Mouse (Mus musculus) spleen, adult 2 months (tissue): Measurements from ENCODE around the gene Kmt2e. TPM values are rescaled to one million over a fixed set of nuclear protein-coding genes. Genes with fewer than 3 reads are reported as not detected.

Experiments used
- DNase-seq, 2 experiments: peaks; one replicate each; pipeline versions ENCODE4 v3.0.0 to v3.0.0-alpha.2; 2012 to 2021; ENCODE audit warnings: low spot score in 2 of 2, low read depth in 1 of 2
- H3K27ac ChIP-seq: fragments of 200-500 bp; 2 replicates; pipeline ENCODE4 v1.5.1; 2012; ENCODE audit warnings: low read length, inconsistent platforms; ENCODE audit not compliant: insufficient read depth
- H3K27me3 ChIP-seq: fragments of 200-500 bp; 2 replicates; pipeline ENCODE4 v1.6.1; 2012; ENCODE audit warnings: mild to moderate bottlenecking, moderate library complexity, low read length, inconsistent platforms; ENCODE audit not compliant: control insufficient read depth, insufficient read depth
- H3K36me3 ChIP-seq: fragments of 200-500 bp; 2 replicates; pipeline ENCODE4 v1.6.1; 2012; ENCODE audit warnings: mild to moderate bottlenecking, low read length, inconsistent platforms; ENCODE audit not compliant: control insufficient read depth, insufficient read depth
- H3K4me1 ChIP-seq: fragments of 200-500 bp; 2 replicates; pipeline ENCODE4 v1.6.1; 2011; ENCODE audit warnings: inconsistent platforms; ENCODE audit not compliant: control insufficient read depth, insufficient read depth, insufficient read length
- H3K4me3 ChIP-seq: fragments of 200-500 bp; 2 replicates; pipeline ENCODE4 v1.5.1; 2011; ENCODE audit warnings: mild to moderate bottlenecking, inconsistent platforms; ENCODE audit not compliant: insufficient read depth, insufficient read length; ENCODE audit errors: extremely low read depth
- CTCF ChIP-seq: fragments of 200-500 bp; IDR thresholded peaks from 2 replicates; pipeline ENCODE4 v1.5.1; 2011; ENCODE audit warnings: mild to moderate bottlenecking, inconsistent platforms; ENCODE audit not compliant: insufficient read depth, insufficient read length, insufficient replicate concordance; ENCODE audit errors: extremely low read depth
- POLR2A ChIP-seq: fragments of 200-500 bp; IDR thresholded peaks from 2 replicates; pipeline ENCODE4 v1.6.1; 2011; ENCODE audit warnings: low read depth, low read length, inconsistent platforms
- WGBS: fragments of 180-500 bp; shearing (Covaris S2); methylation state at CpG from one replicate; pipeline ENCODE4 v1.1.7; 2018; 5-methylcytosine and 5-hydroxymethylcytosine counted together
- polyA plus RNA-seq: library from polyadenylated mRNA; depleted of rRNA; stranded (reverse); fragments of >200 nt; gene quantifications from 2 replicates; pipeline ENCODE4 v1.2.3, GENCODE M21; 2012

Kmt2e gene
- polyA plus RNA-seq, 1 experiment, result 25.3 TPM

DNA sequence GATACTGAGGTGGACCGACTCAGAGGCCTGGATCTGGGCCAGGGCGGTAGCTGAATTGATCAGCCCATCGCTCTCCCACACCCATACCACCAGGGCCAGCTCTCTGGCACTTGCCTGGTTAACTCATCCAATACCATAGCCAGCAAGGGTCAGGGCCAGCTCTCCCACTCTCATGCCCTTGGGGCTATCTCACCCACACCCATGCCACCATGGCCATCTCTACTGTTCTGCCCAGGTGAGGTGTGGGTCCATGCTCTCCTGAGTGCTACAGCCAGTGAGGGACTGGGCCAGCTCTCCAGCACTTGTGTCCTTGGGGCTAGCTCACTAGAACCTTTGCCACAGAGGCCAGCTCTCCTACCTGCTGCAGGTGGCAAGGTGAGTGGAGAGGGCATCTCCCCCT is 34.1 kb upstream of the Kmt2e start:
- WGBS, result 90% methylated on average over 3 of the region's 3 CpGs
- DNase-seq, result no peak
- H3K27me3 ChIP-seq, result no peaks in the 10 kb centered on the region
- TF ChIP-seq CTCF, result no peak
- no peak for TF ChIP-seq POLR2A
- no peak overlapping the region for H3K4me3 ChIP-seq
- H3K27ac ChIP-seq, result no peak overlapping the region
- no peaks in the 10 kb centered on the region for H3K4me1 ChIP-seq
- no peaks in the 10 kb centered on the region; the same call in 1 of the 2 replicates for H3K36me3 ChIP-seq

DNA sequence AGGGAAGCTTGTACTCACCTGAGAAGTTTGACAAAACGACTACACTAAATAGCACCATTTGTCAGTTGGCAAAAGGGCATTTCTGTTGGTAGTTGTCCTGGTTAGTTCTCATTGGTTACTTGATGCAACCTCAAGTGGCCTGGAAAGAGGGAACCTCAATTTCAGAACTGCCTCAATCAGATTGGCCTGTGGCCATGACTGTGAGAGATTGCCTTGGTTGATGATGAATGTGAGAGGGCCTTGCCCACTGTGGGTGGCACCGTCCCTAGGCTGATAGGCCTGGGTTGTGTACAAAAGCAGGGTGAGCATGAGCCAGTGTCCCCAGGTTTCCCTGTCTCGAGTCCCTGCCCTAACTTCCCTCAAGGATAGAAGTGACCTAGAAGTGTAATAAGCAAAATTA is 33.4 kb upstream of the Kmt2e start:
- WGBS, result 96% methylated on average over 3 of the region's 3 CpGs
- Histone ChIP-seq H3K27ac (no peak overlapping the region), H3K4me1 (peaks cover 3% of the 10 kb centered on the region; the same call in 1 of the 2 replicates), H3K27me3 (no peaks in the 10 kb centered on the region), H3K4me3 (no peak overlapping the region), H3K36me3 (no peaks in the 10 kb centered on the region; the same call in 1 of the 2 replicates)
- TF ChIP-seq CTCF, result no peak
- TF ChIP-seq POLR2A, result no peak
- DNase-seq, result no peak

DNA sequence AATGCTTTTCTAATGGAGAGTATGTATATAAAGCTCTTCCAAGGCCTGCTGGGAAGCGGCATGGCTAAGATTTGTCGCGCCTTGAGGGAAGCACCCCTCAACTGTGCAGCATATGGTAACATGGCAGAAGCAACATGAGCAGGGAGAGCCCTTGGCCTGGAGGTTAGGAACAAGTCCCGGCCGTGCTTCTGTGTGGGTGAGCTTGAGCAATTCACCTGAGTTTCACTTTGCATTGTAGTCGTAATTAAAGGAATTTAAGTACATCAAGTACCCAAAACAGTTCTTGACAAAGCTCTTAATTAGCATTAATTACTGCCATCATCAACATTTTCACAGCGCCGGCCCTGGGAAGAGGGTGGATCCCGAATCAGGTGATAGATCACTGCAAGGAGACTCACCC is 32.9 kb upstream of the Kmt2e start:
- H3K27me3 ChIP-seq, result no peaks in the 10 kb centered on the region
- no peak overlapping the region for H3K27ac ChIP-seq
- TF ChIP-seq POLR2A, result no peak
- TF ChIP-seq CTCF, result no peak
- peaks cover 3% of the 10 kb centered on the region; the same call in 1 of the 2 replicates for H3K4me1 ChIP-seq
- no peak for DNase-seq
- H3K4me3 ChIP-seq, result no peak overlapping the region
- H3K36me3 ChIP-seq, result no peaks in the 10 kb centered on the region; the same call in 1 of the 2 replicates
- 96% methylated on average over 9 of the region's 9 CpGs for WGBS

DNA sequence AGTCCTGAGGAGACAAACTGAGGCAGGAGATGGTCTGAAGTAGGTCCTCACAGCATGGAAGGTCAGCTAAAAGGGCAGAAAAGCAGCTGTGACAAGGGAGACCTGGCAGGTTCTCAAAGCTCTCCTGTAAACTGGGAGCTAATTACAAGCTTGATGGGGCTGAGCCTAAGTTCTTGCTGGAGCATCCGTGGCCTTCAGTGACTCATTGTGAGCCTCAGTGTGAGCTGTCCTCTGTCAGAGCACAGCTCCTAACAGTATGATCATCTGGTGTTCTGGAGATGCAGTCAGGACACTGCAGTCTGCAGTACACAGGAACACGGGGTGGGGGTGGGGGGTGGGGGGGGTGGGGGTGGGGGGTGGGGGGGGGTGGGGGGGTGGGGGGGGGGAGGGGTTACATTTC is 32.2 kb upstream of the Kmt2e start:
- DNase-seq, result no peak
- WGBS, result 52% methylated on average over 2 of the region's 2 CpGs
- H3K27ac ChIP-seq, result no peak overlapping the region
- H3K36me3 ChIP-seq, result no peaks in the 10 kb centered on the region; the same call in 1 of the 2 replicates
- no peaks in the 10 kb centered on the region for H3K27me3 ChIP-seq
- H3K4me1 ChIP-seq, result peaks cover 3% of the 10 kb centered on the region; the same call in 1 of the 2 replicates
- no peak for TF ChIP-seq CTCF
- no peak for TF ChIP-seq POLR2A
- no peak overlapping the region for H3K4me3 ChIP-seq

DNA sequence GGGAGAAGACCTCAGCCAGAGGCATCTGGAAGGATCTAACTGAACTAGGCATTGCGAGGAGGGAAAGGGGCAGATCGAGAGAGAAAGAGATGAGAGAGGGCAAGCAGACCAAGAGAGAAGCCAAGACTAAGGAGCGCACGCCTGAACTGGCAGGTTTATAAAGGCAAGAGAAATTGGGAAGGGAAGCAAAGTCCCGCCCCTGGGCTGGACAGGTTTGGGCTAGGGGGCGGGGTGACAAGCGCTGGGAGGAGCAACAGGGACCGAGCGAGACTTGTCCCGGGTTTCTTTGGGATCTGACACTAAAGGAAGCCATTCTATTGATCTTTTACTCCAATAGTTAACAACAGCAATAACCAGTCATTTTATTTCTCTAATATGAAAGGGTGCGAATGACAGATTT is 31.1 kb upstream of the Kmt2e start:
- Histone ChIP-seq H3K27ac (no peak overlapping the region), H3K36me3 (no peaks in the 10 kb centered on the region; the same call in 1 of the 2 replicates), H3K4me1 (peaks cover 3% of the 10 kb centered on the region; the same call in 1 of the 2 replicates), H3K4me3 (no peak overlapping the region), H3K27me3 (no peaks in the 10 kb centered on the region)
- 91% methylated on average over 11 of the region's 11 CpGs for WGBS
- no peak for DNase-seq
- TF ChIP-seq CTCF (no peak), POLR2A (no peak)

DNA sequence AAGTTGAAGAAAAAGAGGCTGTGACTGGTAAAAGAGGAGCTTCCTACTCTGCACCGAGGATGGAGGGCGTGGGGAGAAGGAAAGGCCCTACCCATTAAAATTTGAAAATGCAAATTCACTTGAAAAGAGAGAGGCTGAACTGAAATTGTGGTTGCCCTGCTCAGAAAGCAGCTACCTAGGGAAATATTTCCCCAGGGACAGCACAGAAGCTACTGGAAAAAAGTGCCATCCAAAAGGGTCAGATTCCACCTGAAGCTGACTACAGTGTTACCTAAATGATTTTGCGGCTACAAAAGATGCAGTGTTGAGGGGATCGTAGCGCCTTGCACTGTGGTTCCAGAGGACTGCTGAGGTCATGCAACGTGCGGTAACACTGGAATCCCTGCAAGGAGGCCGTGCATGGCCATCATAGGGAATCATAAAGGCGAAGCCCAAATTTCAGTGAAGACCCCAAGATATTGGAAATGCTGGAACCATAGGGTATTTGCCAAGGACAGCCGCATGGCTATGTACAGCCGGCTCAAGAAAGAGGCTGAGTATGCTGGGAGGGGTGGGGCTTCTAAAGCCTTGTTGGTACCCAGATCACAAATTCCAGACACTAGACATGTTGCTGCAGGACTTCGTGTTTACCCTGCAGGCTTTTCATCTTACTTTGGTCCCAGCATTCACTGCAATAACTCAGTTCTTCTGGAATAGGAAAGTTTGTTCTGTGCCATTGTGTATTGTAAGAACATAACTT is 28.4 kb upstream of the Kmt2e start:
- H3K4me3 ChIP-seq, result no peak overlapping the region
- H3K27me3 ChIP-seq, result no peaks in the 10 kb centered on the region
- H3K4me1 ChIP-seq, result peaks cover 10% of the 10 kb centered on the region; the same call in 1 of the 2 replicates
- H3K36me3 ChIP-seq, result no peaks in the 10 kb centered on the region; the same call in 1 of the 2 replicates
- no peak for DNase-seq
- no peak for TF ChIP-seq POLR2A
- TF ChIP-seq CTCF, result no peak
- WGBS, result 82% methylated on average over 12 of the region's 12 CpGs
- no peak overlapping the region for H3K27ac ChIP-seq

DNA sequence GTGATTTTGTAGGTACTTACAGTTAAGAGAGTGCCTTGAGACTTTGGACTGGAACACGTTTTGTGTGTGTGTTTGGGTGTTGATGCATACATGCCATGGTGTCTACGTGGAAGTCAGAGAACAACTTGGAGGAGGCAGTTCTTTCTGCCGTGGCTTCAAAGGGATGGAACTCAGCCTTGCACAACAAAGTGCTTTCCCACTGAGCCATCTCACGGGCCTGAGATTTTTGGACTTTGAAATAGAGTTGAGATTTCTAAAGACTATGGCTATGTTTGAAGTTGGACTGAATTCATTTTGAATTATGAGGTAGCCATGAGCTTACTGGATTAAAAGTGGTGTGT is 27.9 kb upstream of the Kmt2e start:
- Histone ChIP-seq H3K27me3 (no peaks in the 10 kb centered on the region), H3K27ac (no peak overlapping the region), H3K4me3 (no peak overlapping the region), H3K36me3 (no peaks in the 10 kb centered on the region; the same call in 1 of the 2 replicates), H3K4me1 (peaks cover 10% of the 10 kb centered on the region; the same call in 1 of the 2 replicates)
- WGBS, result 62% methylated on average over 4 of the region's 4 CpGs
- TF ChIP-seq CTCF (no peak), POLR2A (no peak)
- DNase-seq, result no peak

DNA sequence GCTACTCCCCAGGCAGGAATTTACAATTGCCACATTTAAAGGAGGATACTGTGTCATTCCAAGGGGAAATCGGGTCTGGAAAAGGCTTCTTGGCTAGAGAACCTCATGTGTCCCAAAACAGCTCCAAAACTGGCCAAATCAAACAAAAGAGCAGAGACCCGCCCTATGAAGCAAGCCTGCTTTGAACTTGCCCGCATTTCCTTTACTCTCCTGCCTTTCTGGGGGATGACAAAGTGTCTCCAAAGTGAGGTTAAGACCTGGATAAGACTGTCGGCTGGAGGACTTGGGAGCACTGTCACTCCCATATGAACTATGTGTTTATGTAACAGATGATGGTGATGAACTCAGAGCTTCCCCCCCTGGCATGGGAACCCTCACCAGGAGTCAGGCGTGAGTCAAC is 26.1 kb upstream of the Kmt2e start:
- Histone ChIP-seq H3K27ac (no peak overlapping the region), H3K4me3 (no peak overlapping the region), H3K4me1 (peaks cover 10% of the 10 kb centered on the region; the same call in 1 of the 2 replicates), H3K36me3 (peaks cover 2% of the 10 kb centered on the region; the same call in 1 of the 2 replicates), H3K27me3 (no peaks in the 10 kb centered on the region)
- TF ChIP-seq CTCF (no peak), POLR2A (no peak)
- DNase-seq, result no peak
- 88% methylated on average over 5 of the region's 5 CpGs for WGBS
